19 mouse cellular contexts compared by ENCODE assay signal in the genomic region with DNA sequence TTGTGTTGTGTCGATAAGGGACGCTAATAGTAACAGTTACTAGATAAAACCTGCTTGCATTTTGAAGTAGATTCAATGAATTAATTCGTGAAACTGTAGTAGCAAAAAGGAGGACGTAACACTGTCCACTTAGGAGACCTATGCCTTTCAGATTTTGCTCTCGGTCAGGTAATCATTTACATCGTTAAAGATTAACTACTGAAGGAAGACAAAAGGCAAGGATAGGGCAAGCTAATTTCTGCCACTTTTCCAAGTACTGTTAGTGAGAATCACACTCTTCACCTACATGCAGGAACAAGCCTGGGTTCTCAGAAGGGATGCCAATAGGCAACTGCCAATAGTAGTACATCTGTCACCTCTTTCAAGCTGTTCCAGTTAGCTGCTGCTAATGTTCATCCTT.
"Had no signal": no experiment of that assay in that cellular context is flagged by ENCODE, and none has a peak within 500 bp of the region (broad histone marks: within the 10 kb centered on the region; RNA-seq: fewer than 3 reads in every experiment).

No protein-coding gene starts in this region.

- H3K4me1 ChIP-seq: limb, embryonic 12.5 days; limb, embryonic 15.5 days; midbrain, embryonic 12.5 days; midbrain, embryonic 15.5 days; neural tube, embryonic 12.5 days; neural tube, embryonic 15.5 days; stomach, embryonic 15.5 days had no signal

- DNase-seq: left cerebral cortex, postnatal 4 days; liver, postnatal 0 days; lung, embryonic 14.5 days; right cerebral cortex, adult 18-20 months; right cerebral cortex, postnatal 14 days; right cerebral cortex, postnatal 4 days; thymus, postnatal 25 days had no signal

- H3K27me3 ChIP-seq: limb, embryonic 12.5 days; limb, embryonic 15.5 days; midbrain, embryonic 12.5 days; midbrain, embryonic 15.5 days; neural tube, embryonic 12.5 days; neural tube, embryonic 15.5 days; stomach, embryonic 15.5 days had no signal

- ATAC-seq: intestine, embryonic 16.5 days; liver, postnatal 0 days; lung, postnatal 0 days; midbrain, embryonic 15.5 days had no signal

- H3K9me3 ChIP-seq: limb, embryonic 12.5 days; limb, embryonic 15.5 days; midbrain, embryonic 12.5 days; midbrain, embryonic 15.5 days; neural tube, embryonic 12.5 days; neural tube, embryonic 15.5 days; stomach, embryonic 15.5 days had no signal

- H3K36me3 ChIP-seq: limb, embryonic 12.5 days; limb, embryonic 15.5 days; midbrain, embryonic 12.5 days; midbrain, embryonic 15.5 days; neural tube, embryonic 12.5 days; neural tube, embryonic 15.5 days; stomach, embryonic 15.5 days had no signal

- H3K4me3 ChIP-seq: limb, embryonic 12.5 days; limb, embryonic 15.5 days; midbrain, embryonic 12.5 days; midbrain, embryonic 15.5 days; neural tube, embryonic 12.5 days; neural tube, embryonic 15.5 days; stomach, embryonic 15.5 days had no signal

- H3K4me2 ChIP-seq: limb, embryonic 12.5 days; limb, embryonic 15.5 days; liver, embryonic 11.5 days; lung, embryonic 14.5 days; midbrain, embryonic 12.5 days; midbrain, embryonic 15.5 days; neural tube, embryonic 12.5 days; neural tube, embryonic 15.5 days; stomach, embryonic 15.5 days had no signal

- H3K27ac ChIP-seq: limb, embryonic 12.5 days; limb, embryonic 15.5 days; liver, embryonic 14.5 days; macrophage; midbrain, embryonic 12.5 days; midbrain, embryonic 15.5 days; neural tube, embryonic 12.5 days; neural tube, embryonic 15.5 days; stomach, embryonic 15.5 days had no signal

- H3K9ac ChIP-seq: limb, embryonic 12.5 days; limb, embryonic 15.5 days; liver, embryonic 14.5 days; liver, postnatal 0 days; lung, embryonic 14.5 days; midbrain, embryonic 12.5 days; midbrain, embryonic 15.5 days; neural tube, embryonic 12.5 days; neural tube, embryonic 15.5 days; stomach, embryonic 15.5 days had no signal
